Mouse (Mus musculus) cerebellum, adult 2 months (tissue): Measurements from ENCODE around the gene Mgat4e. TPM values are rescaled to one million over a fixed set of nuclear protein-coding genes. Genes with fewer than 3 reads are reported as not detected.
A peak's percentile ranks its signal among the peaks of the same experiment; 100 is the strongest.

Source experiments
- DNase-seq, 2 experiments: peaks; one replicate each; pipeline ENCODE4 v3.0.0; 2021
- H3K27ac ChIP-seq: fragments of 200-500 bp; 2 replicates; pipeline ENCODE4 v1.5.1; 2012; ENCODE audit warnings: low read length, control low read depth, inconsistent platforms; ENCODE audit not compliant: insufficient read depth
- H3K27me3 ChIP-seq: fragments of 200-500 bp; 2 replicates; pipeline ENCODE4 v1.6.1; 2012; ENCODE audit warnings: inconsistent platforms, mild to moderate bottlenecking, low read length, moderate library complexity; ENCODE audit not compliant: control insufficient read depth, insufficient read depth
- H3K4me1 ChIP-seq: fragments of 200-500 bp; 2 replicates; pipeline ENCODE4 v1.6.1; 2011; ENCODE audit warnings: low read length; ENCODE audit not compliant: control insufficient read depth, insufficient read depth
- H3K4me3 ChIP-seq: fragments of 200-500 bp; replicated peaks from 2 replicates; pipeline ENCODE3; 2011; ENCODE audit warnings: mild to moderate bottlenecking, low read depth, low read length, control low read depth; ENCODE audit not compliant: insufficient read depth
- CTCF ChIP-seq: fragments of 200-500 bp; IDR thresholded peaks from 2 replicates; pipeline ENCODE4 v1.5.1; 2011; ENCODE audit warnings: low read depth, mild to moderate bottlenecking, control low read depth, low read length, moderate library complexity, borderline replicate concordance; ENCODE audit not compliant: insufficient read depth
- POLR2A ChIP-seq: fragments of 200-500 bp; IDR thresholded peaks from 2 replicates; pipeline ENCODE4 v1.6.1; 2011; ENCODE audit warnings: low read length, control low read depth, borderline replicate concordance; ENCODE audit not compliant: insufficient read depth
- whole genome bisulfite sequencing: fragments of 180-500 bp; shearing (Covaris S2); methylation state at CpG from one replicate; pipeline ENCODE4 v1.1.7; 2018; 5-methylcytosine and 5-hydroxymethylcytosine counted together
- polyA plus RNA-seq: library from polyadenylated mRNA; depleted of rRNA; stranded (reverse); fragments of >200 nt; gene quantifications from 2 replicates; pipeline ENCODE4 v1.2.3, GENCODE M21; 2012; rRNA removed

Gene Mgat4e
- polyA plus RNA-seq: 0.13 TPM in 1 of 2 replicates, not detected in the other

GRCm38 (mm10) chr1:134549632-134550132 is at the start of gene Mgat4e:
Gene Mgat4e (minus strand): TSS chr1:134549682.
- Histone ChIP-seq H3K4me1 (no peaks in the 10 kb centered on the region), H3K27ac (no peak within 1 kb of the TSS), H3K27me3 (no peaks in the 10 kb centered on the region), H3K4me3 (no peak within 1 kb of the TSS)
- WGBS: 74% methylated on average over 7 of the region's 7 CpGs
- no peak for DNase-seq
- TF ChIP-seq CTCF: no peak
- TF ChIP-seq POLR2A: no peak

GRCm38 (mm10) chr1:134597339-134598054 is 48.0 kb upstream of the Mgat4e start:
- no peak overlapping the region for H3K4me3 ChIP-seq

GRCm38 (mm10) chr1:134591773-134592172 is 42.3 kb upstream of the Mgat4e start:
- no peak overlapping the region for H3K27ac ChIP-seq
- TF ChIP-seq POLR2A (no peak), CTCF (no peak)
- no peak overlapping the region for H3K4me3 ChIP-seq
- H3K4me1 ChIP-seq: no peaks in the 10 kb centered on the region
- 96% methylated on average over 2 of the region's 2 CpGs for WGBS
- DNase-seq: no peak
- no peaks in the 10 kb centered on the region for H3K27me3 ChIP-seq

More at GRCm38 (mm10) chr1:134597339-134598054, 48.0 kb upstream of the Mgat4e start:
- no peaks in the 10 kb centered on the region for H3K27me3 ChIP-seq
- DNase-seq: no peak
- TF ChIP-seq POLR2A (no peak), CTCF (no peak)
- 92% methylated on average over 9 of the region's 9 CpGs for WGBS
- no peaks in the 10 kb centered on the region for H3K4me1 ChIP-seq
- H3K27ac ChIP-seq: no peak overlapping the region

GRCm38 (mm10) chr1:134589676-134590075 is 40.2 kb upstream of the Mgat4e start:
- Histone ChIP-seq H3K27ac (no peak overlapping the region), H3K4me3 (no peak overlapping the region), H3K4me1 (no peaks in the 10 kb centered on the region), H3K27me3 (no peaks in the 10 kb centered on the region)
- TF ChIP-seq CTCF (no peak), POLR2A (no peak)
- no peak for DNase-seq

- DNase-seq: no peak
These were observed 34.1 kb upstream of the Mgat4e start for GRCm38 (mm10) chr1:134583560-134583959.

GRCm38 (mm10) chr1:134580796-134581195 is 31.3 kb upstream of the Mgat4e start:
- no peak overlapping the region for H3K4me3 ChIP-seq
- DNase-seq: no peak

More at GRCm38 (mm10) chr1:134583560-134583959, 34.1 kb upstream of the Mgat4e start:
- TF ChIP-seq CTCF (no peak), POLR2A (no peak)
- Histone ChIP-seq H3K4me1 (peaks cover 4% of the 10 kb centered on the region; the same call in 1 of the 2 replicates), H3K27ac (no peak overlapping the region), H3K4me3 (no peak overlapping the region), H3K27me3 (no peaks in the 10 kb centered on the region)
- 69% methylated on average over 3 of the region's 3 CpGs for WGBS

GRCm38 (mm10) chr1:134577384-134578120 is 28.1 kb upstream of the Mgat4e start:
- 15% methylated on average over 6 of the region's 6 CpGs for WGBS

More at GRCm38 (mm10) chr1:134580796-134581195, 31.3 kb upstream of the Mgat4e start:
- Histone ChIP-seq H3K27ac (no peak overlapping the region), H3K4me1 (peaks cover 10% of the 10 kb centered on the region), H3K27me3 (no peaks in the 10 kb centered on the region)
- TF ChIP-seq CTCF: no peak
- TF ChIP-seq POLR2A: no peak
- WGBS: 85% methylated on average over 2 of the region's 2 CpGs

More at GRCm38 (mm10) chr1:134577384-134578120, 28.1 kb upstream of the Mgat4e start:
- Histone ChIP-seq H3K4me3 (no peak overlapping the region), H3K4me1 (peaks cover 10% of the 10 kb centered on the region), H3K27me3 (no peaks in the 10 kb centered on the region), H3K27ac (peak overlapping the region; percentile 28; the same call in 1 of the 2 replicates)
- no peak for TF ChIP-seq CTCF
- TF ChIP-seq POLR2A: no peak
- peak; percentile 41 to 61 for DNase-seq
